Mouse (Mus musculus) midbrain, embryonic 16.5 days (tissue): ENCODE results near the gene Camsap2. TPM values are rescaled to one million over a fixed set of nuclear protein-coding genes. Genes with fewer than 3 reads are reported as not detected.
A peak's percentile ranks its signal among the peaks of the same experiment; 100 is the strongest.

ENCODE experiments used
- ATAC-seq: fragments of 200-750 bp; cut with Nextera tagmentation; 2 replicates; pipeline ENCODE4 v1.8.0; 2017; ENCODE audit warnings: moderate TSS enrichment
- H3K27ac ChIP-seq: fragments of 300-500 bp; sonication (generic); 2 replicates; pipeline ENCODE4 v1.5.1; 2014; ENCODE audit warnings: mild to moderate bottlenecking, low read length, mixed read lengths
- H3K27me3 ChIP-seq: fragments of 300-500 bp; sonication (generic); 2 replicates; pipeline ENCODE4 v1.6.1; 2014; ENCODE audit warnings: low read depth, low read length, mixed read lengths; ENCODE audit not compliant: control insufficient read depth, insufficient read depth
- H3K36me3 ChIP-seq: fragments of 300-500 bp; sonication (generic); 2 replicates; pipeline ENCODE4 v1.6.1; 2014; ENCODE audit warnings: mild to moderate bottlenecking, low read length, moderate library complexity, mixed read lengths; ENCODE audit not compliant: control insufficient read depth, insufficient read depth
- H3K4me1 ChIP-seq: fragments of 300-500 bp; sonication (generic); 2 replicates; pipeline ENCODE4 v1.6.1; 2014; ENCODE audit warnings: mild to moderate bottlenecking, low read length, mixed read lengths; ENCODE audit not compliant: control insufficient read depth, insufficient read depth
- H3K4me2 ChIP-seq: fragments of 300-500 bp; sonication (generic); 2 replicates; pipeline ENCODE4 v1.6.1; 2014; ENCODE audit warnings: mild to moderate bottlenecking, low read length, mixed read lengths
- H3K4me3 ChIP-seq: fragments of 300-500 bp; sonication (generic); 2 replicates; pipeline ENCODE4 v1.5.1; 2014; ENCODE audit warnings: low read depth, mild to moderate bottlenecking, low read length, moderate library complexity, mixed read lengths
- H3K9ac ChIP-seq: fragments of 300-500 bp; sonication (generic); 2 replicates; pipeline ENCODE4 v1.6.1; 2014; ENCODE audit warnings: low read depth, low read length, mixed read lengths
- H3K9me3 ChIP-seq: fragments of 300-500 bp; sonication (generic); replicated peaks from 2 replicates; pipeline ENCODE4 v1.6.1; 2014; ENCODE audit warnings: mild to moderate bottlenecking, low read length, mixed read lengths; ENCODE audit not compliant: control insufficient read depth, poor library complexity, severe bottlenecking
- WGBS: fragments of 180-500 bp; shearing (Covaris S2); extraction: QIAGEN DNeasy Blood & Tissue Kit; methylation state at CpG from one replicate; pipeline ENCODE4 v1.1.7; 2014; 5-methylcytosine and 5-hydroxymethylcytosine counted together
- polyA plus RNA-seq: library from polyadenylated mRNA; unstranded; fragments of >200 nt; fragmentation: Nextera tagmentation; extraction: Ambion mirVana; gene quantifications from 2 replicates; pipeline ENCODE4 v1.2.1, GENCODE M21; 2015

Camsap2 gene
- 27.2 and 32.3 TPM in 2 replicates for polyA plus RNA-seq

DNA sequence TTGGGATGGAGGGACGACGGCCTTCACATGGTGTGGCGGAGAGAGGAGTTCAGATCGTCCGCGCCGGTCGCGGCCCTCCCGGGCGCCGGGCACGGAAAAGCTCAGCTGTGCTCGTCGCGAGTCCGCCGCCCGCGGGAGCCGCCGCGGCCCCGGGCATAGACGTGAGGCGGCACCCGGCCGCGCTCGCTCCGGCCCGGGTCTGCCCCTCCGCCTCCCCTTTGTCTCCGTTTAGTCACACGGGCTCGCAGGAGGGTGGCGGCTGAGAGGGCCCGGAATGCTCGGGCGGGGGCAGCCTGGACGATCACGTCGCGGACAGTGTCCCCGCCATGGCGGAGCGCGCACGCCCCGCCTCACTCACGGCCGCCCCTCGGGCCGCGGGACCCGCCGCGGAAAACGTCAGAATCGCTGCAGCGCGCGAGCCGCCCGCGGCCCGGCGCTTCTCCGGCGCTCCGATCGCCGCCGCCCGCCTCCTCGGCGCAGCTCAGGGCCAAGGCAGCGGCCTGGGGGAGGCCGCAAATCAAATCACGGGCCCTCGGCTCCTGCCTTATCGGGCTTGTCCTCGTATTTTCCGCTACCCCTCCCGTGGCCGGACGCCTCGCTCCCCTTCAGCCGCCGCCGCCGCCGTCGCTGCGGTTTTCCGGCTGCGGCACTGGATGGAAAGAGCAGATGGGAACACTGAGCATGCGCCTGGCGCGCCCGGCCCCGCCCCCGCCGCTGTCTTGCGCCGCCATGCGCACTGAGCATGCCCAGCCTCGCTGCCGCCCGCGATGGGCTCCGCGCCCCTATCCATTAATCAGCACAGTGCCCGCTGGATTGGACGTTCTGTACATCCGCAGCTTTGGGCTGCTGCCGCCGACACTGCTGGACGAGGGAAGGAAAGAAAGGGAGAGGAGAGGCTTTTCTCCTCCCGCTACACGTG lies at the start of gene Camsap2:
Gene Camsap2 (minus strand): TSS at position 651 of the 919 bp plus-strand sequence.
- H3K27ac ChIP-seq: peak within 1 kb of the TSS; percentile 98
- no peaks in the 10 kb centered on the region for H3K9me3 ChIP-seq
- peak; percentile 98 for ATAC-seq
- WGBS: under 1% methylated on average over 98 of the region's 121 CpGs
- no peaks in the 10 kb centered on the region for H3K27me3 ChIP-seq
- peak within 1 kb of the TSS; percentile 79 for H3K4me3 ChIP-seq
- no peaks in the 10 kb centered on the region for H3K36me3 ChIP-seq
- peak within 1 kb of the TSS; percentile 89 for H3K9ac ChIP-seq
- peaks cover 34% of the 10 kb centered on the region for H3K4me1 ChIP-seq
- H3K4me2 ChIP-seq: peak within 1 kb of the TSS; percentile 96

DNA sequence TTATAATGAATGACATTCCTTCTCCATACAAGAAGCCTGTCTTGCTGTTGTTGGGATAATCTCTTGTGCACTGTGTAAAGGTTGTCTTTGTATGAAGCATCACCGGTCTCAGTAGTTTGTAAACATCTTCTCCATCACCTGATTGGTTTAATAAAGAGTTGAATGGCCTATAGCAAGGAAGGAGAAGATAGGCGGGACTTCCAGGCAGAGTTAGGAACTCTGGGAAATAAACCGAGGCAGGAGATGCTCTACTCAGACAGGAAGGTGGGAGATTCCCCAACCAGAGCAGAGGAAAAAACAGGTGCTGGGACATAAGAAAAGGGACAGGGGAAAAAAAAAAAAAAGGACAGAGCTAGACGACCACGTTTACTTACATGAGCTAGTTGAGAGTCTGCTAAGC lies 49.2 kb upstream of the Camsap2 start:
- no peak for ATAC-seq
- no peak overlapping the region for H3K9ac ChIP-seq
- no peaks in the 10 kb centered on the region for H3K9me3 ChIP-seq
- no peaks in the 10 kb centered on the region for H3K4me1 ChIP-seq
- 30% methylated on average over 5 of the region's 5 CpGs for WGBS
- no peaks in the 10 kb centered on the region for H3K27me3 ChIP-seq
- no peaks in the 10 kb centered on the region for H3K36me3 ChIP-seq
- no peak overlapping the region for H3K27ac ChIP-seq
- H3K4me2 ChIP-seq: peak overlapping the region; percentile 35; the same call in 1 of the 2 replicates
- no peak overlapping the region for H3K4me3 ChIP-seq

DNA sequence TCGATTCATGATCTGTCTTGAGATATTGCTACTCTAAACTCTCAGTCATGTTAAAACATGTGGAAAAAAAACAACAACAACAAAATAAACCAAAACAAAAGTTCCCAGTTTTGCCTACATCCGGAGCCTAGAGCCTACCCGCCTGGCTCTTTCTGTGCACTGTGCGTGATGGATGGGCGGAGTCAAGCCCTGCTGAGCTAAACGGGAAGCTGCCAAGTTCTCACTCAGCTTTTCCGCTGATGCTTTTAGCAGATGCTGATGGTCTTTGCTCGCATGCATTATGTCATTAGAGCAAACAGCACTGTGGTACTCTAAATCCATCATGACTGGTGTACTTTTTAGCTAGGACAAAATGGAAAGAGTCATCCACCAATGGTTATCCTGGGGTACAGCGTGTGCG lies 48.6 kb upstream of the Camsap2 start:
- Histone ChIP-seq H3K27me3 (no peaks in the 10 kb centered on the region), H3K4me3 (no peak overlapping the region), H3K4me2 (peak overlapping the region; percentile 35), H3K36me3 (no peaks in the 10 kb centered on the region), H3K9ac (no peak overlapping the region), H3K27ac (no peak overlapping the region), H3K4me1 (no peaks in the 10 kb centered on the region), H3K9me3 (no peaks in the 10 kb centered on the region)
- 33% methylated on average over 10 of the region's 10 CpGs for WGBS
- ATAC-seq: no peak

DNA sequence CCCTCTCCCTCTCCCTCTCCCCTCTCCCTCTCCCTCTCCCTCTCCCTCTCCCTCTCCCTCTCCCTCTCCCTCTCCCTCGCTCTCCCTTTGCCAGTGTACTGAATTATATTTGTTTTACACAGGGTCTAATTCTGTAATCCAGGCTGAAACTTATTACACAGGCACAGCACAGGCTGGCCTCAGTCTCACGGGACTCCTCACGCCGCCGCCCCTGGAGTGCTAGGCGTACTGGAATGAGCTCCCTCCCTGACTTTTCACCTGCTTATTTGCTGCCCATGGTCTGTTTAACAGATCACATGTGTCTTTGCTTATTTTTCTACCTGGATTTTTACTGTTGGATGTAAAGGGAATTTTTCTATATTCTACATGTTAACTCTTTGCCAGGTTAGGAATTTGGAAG lies 41.0 kb upstream of the Camsap2 start:
- Histone ChIP-seq H3K9me3 (0 out of 2 replicates have a peak, but pooled peaks cover 4% of the 10 kb centered on the region), H3K4me3 (no peak overlapping the region), H3K4me1 (no peaks in the 10 kb centered on the region), H3K4me2 (no peak overlapping the region), H3K27ac (no peak overlapping the region), H3K27me3 (no peaks in the 10 kb centered on the region), H3K36me3 (no peaks in the 10 kb centered on the region), H3K9ac (no peak overlapping the region)
- 47% methylated on average over 5 of the region's 6 CpGs for WGBS
- no peak for ATAC-seq

DNA sequence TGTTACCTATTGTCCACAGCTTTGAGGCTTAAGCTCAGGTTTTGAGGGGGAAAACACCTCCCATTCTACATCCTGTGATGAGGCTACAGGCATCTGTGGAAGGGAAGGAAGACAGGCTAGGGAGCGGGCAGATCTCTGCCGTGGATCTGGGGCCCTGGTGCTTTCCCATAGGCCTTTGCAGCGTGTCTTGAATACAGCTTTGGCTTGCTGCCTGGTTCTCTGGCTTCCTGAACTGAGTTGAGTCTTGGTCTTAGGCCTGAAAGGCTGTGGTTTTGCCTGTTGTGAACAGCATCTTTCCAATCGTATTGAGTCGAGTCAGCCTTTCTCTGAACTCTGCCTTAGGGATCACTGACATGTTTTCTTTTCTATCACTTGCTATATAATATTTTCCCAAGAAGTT lies 35.7 kb upstream of the Camsap2 start:
- Histone ChIP-seq H3K9ac (no peak overlapping the region), H3K36me3 (no peaks in the 10 kb centered on the region), H3K9me3 (0 out of 2 replicates have a peak, but pooled peaks cover 4% of the 10 kb centered on the region), H3K27me3 (no peaks in the 10 kb centered on the region), H3K27ac (no peak overlapping the region), H3K4me3 (no peak overlapping the region), H3K4me2 (no peak overlapping the region), H3K4me1 (no peaks in the 10 kb centered on the region)
- ATAC-seq: no peak
- 74% methylated on average over 5 of the region's 5 CpGs for WGBS

DNA sequence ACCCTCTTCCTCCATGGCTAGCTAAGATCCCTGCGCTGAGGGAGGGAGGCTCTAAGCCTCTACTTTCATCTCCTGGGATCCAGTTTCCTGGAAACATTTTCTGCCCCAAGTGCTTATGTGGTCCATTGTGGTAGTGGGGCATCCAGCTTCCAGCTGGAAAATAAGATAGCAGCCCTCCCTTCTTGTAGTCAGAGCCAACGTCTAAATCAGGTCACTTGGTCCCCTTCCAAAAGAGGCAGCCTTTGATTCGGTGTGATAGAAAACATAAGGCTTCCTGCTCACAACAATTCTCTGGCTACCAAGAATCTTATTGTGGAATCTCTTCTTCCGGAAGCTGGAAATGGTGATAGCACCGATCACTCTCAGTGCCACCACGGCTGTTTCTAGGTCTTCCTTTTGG lies 35.3 kb upstream of the Camsap2 start:
- no peak overlapping the region for H3K9ac ChIP-seq
- H3K4me2 ChIP-seq: no peak overlapping the region
- WGBS: 74% methylated on average over 6 of the region's 6 CpGs
- no peaks in the 10 kb centered on the region for H3K36me3 ChIP-seq
- H3K27ac ChIP-seq: no peak overlapping the region
- H3K4me3 ChIP-seq: no peak overlapping the region
- 0 out of 2 replicates have a peak, but pooled peaks cover 4% of the 10 kb centered on the region for H3K9me3 ChIP-seq
- H3K4me1 ChIP-seq: no peaks in the 10 kb centered on the region
- no peaks in the 10 kb centered on the region for H3K27me3 ChIP-seq
- no peak for ATAC-seq

DNA sequence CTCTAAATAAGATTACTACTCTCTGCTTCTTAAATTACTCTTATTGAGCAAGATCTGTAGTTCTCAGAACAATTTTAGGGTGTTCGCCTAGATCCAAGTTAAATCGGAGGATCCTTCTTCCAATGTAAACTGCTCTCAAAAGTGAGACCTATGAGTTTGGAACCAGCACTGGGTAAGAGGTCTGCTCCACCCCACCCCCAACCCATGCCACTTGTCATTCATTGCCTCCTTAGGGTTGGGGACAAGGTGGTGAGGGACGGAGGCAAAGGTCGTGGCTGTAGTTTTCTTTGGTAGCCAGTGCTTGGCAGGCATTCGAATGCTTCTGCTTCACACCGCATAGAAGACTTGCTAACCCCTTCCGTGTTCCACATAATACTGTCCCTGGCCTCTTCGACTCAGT lies 34.7 kb upstream of the Camsap2 start:
- Histone ChIP-seq H3K27ac (no peak overlapping the region), H3K9ac (no peak overlapping the region), H3K9me3 (0 out of 2 replicates have a peak, but pooled peaks cover 4% of the 10 kb centered on the region), H3K27me3 (no peaks in the 10 kb centered on the region), H3K4me3 (no peak overlapping the region), H3K4me2 (no peak overlapping the region), H3K4me1 (no peaks in the 10 kb centered on the region), H3K36me3 (no peaks in the 10 kb centered on the region)
- WGBS: 95% methylated on average over 8 of the region's 8 CpGs
- ATAC-seq: no peak

DNA sequence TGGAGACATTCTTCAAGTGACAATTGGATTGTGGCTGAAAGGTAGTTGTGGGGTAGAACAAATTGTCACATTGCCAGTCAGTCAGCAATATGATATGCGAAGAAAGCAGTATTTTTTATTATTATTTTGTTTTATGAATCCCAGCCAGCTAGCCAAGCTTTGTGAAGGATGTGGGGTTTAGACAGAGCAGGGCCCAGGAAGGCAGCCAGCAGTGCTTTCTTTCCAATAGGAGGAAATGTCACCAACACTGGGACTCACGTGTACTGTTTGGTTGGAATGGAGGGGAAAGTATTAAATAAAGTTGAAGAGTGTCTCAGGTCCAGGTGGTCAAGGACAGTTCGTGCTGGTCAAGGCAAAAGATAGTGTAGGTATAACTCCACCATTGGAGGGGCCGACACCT lies 34.3 kb upstream of the Camsap2 start:
- H3K27me3 ChIP-seq: no peaks in the 10 kb centered on the region
- 0 out of 2 replicates have a peak, but pooled peaks cover 4% of the 10 kb centered on the region for H3K9me3 ChIP-seq
- H3K4me3 ChIP-seq: no peak overlapping the region
- H3K9ac ChIP-seq: no peak overlapping the region
- no peaks in the 10 kb centered on the region for H3K4me1 ChIP-seq
- H3K36me3 ChIP-seq: no peaks in the 10 kb centered on the region
- H3K4me2 ChIP-seq: no peak overlapping the region
- WGBS: 92% methylated on average over 4 of the region's 4 CpGs
- no peak for ATAC-seq
- no peak overlapping the region for H3K27ac ChIP-seq

DNA sequence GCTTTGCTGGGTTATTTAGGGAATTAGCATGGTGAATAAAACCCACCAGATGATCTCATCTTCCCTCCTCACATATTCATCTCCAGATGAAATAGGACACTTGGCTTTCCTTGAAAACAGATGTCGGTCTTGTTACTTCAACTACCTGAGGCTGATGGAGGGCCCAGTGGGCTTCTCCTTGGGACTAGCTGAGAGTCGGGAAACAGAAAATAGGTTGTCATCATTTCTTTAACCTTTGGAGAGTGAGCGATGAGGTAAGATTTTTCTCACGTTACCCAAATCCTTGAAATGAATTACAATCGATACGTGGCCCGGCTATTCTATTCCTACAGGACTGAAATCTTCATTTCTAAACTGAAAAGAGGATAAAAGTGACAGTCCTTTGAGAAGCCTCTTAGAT lies 33.4 kb upstream of the Camsap2 start:
- H3K4me1 ChIP-seq: no peaks in the 10 kb centered on the region
- H3K27ac ChIP-seq: no peak overlapping the region
- no peak overlapping the region for H3K4me3 ChIP-seq
- ATAC-seq: no peak
- 85% methylated on average over 7 of the region's 7 CpGs for WGBS
- no peaks in the 10 kb centered on the region for H3K36me3 ChIP-seq
- H3K9me3 ChIP-seq: 0 out of 2 replicates have a peak, but pooled peaks cover 4% of the 10 kb centered on the region
- no peak overlapping the region for H3K4me2 ChIP-seq
- H3K27me3 ChIP-seq: no peaks in the 10 kb centered on the region
- no peak overlapping the region for H3K9ac ChIP-seq
